Mouse (Mus musculus) testis, adult 2 months (tissue): ENCODE measurements around the gene Il25. TPM values are rescaled to one million over a fixed set of nuclear protein-coding genes. Genes with fewer than 3 reads are reported as not detected.
"Not testable (repeated sequence)": the region's sequence is repeated elsewhere in the genome, so short reads cannot be mapped to it uniquely, and the experiment has no call there.

ENCODE experiments used
- H3K27ac ChIP-seq: fragments of 200-500 bp; 2 replicates; pipeline ENCODE4 v1.5.1; 2012; ENCODE audit warnings: low read depth, low read length; ENCODE audit not compliant: control insufficient read depth, insufficient read depth
- H3K27me3 ChIP-seq: fragments of 200-500 bp; 2 replicates; pipeline ENCODE4 v1.6.1; 2012; ENCODE audit warnings: mild to moderate bottlenecking, low read length, moderate library complexity; ENCODE audit not compliant: control insufficient read depth, insufficient read depth
- H3K36me3 ChIP-seq: fragments of 200-500 bp; 2 replicates; pipeline ENCODE4 v1.6.1; 2012; ENCODE audit warnings: mild to moderate bottlenecking, low read length; ENCODE audit not compliant: control insufficient read depth, insufficient read depth
- H3K4me1 ChIP-seq: fragments of 200-500 bp; 2 replicates; pipeline ENCODE4 v1.6.1; 2012; ENCODE audit warnings: low read length; ENCODE audit not compliant: control insufficient read depth, insufficient read depth
- H3K4me3 ChIP-seq: fragments of 200-500 bp; 2 replicates; pipeline ENCODE4 v1.5.1; 2012; ENCODE audit warnings: low read depth, mild to moderate bottlenecking, low read length, moderate library complexity, mixed read lengths; ENCODE audit not compliant: control insufficient read depth
- CTCF ChIP-seq: fragments of 200-500 bp; IDR thresholded peaks from 2 replicates; pipeline ENCODE4 v1.5.1; 2012; ENCODE audit warnings: low read depth, mild to moderate bottlenecking, inconsistent platforms, low read length, moderate library complexity; ENCODE audit not compliant: control insufficient read depth, insufficient read depth, insufficient replicate concordance
- POLR2A ChIP-seq: fragments of 200-500 bp; IDR thresholded peaks from 2 replicates; pipeline ENCODE4 v1.6.1; 2012; ENCODE audit warnings: low read depth, mild to moderate bottlenecking, inconsistent platforms, low read length, moderate library complexity; ENCODE audit not compliant: control insufficient read depth
- polyA plus RNA-seq: library from polyadenylated mRNA; depleted of rRNA; stranded (reverse); fragments of >200 nt; gene quantifications from 2 replicates; pipeline ENCODE4 v1.2.3, GENCODE M21; 2012

Gene Il25
- polyA plus RNA-seq, 1 experiment, result not detected

GRCm38 (mm10) chr14:54959197-54959596, 26.7 kb downstream of the Il25 start:
- no peak for TF ChIP-seq POLR2A
- no peak for TF ChIP-seq CTCF
- Histone ChIP-seq H3K27ac (no peak overlapping the region), H3K4me1 (peaks cover 4% of the 10 kb centered on the region), H3K36me3 (no peaks in the 10 kb centered on the region), H3K4me3 (no peak overlapping the region), H3K27me3 (no peaks in the 10 kb centered on the region)

- H3K4me1 ChIP-seq, H3K36me3 ChIP-seq, H3K4me3 ChIP-seq, H3K27me3 ChIP-seq, H3K27ac ChIP-seq: not testable (repeated sequence)
Measured at GRCm38 (mm10) chr14:54959853-54960613, 27.5 kb downstream of the Il25 start.

DNA sequence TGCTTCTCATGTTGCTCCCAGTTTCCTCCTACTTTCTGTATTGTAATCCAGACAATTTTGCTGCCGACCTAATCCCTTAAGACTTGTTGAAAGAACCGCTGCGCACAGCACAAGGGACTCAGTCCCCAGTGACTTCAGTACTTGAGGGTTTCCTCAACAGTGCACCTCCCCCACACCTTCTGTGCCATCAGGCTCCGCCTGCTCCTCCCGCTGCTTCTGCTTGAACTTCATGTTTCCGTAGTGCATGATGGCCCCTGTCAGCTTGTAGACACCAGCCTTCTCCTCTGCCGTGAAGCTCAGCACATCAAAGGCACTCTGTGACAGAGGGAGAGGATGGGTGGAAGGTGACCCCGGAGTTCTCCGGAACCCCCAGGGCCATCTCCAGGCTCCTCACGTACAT, 28.3 kb downstream of the Il25 start:
- H3K4me1 ChIP-seq, result peaks cover 4% of the 10 kb centered on the region
- no peak overlapping the region for H3K4me3 ChIP-seq
- H3K27me3 ChIP-seq, result no peaks in the 10 kb centered on the region
- H3K27ac ChIP-seq, result no peak overlapping the region
- TF ChIP-seq POLR2A, result no peak
- TF ChIP-seq CTCF, result no peak
- H3K36me3 ChIP-seq, result no peaks in the 10 kb centered on the region

GRCm38 (mm10) chr14:54961487-54961886, 29.0 kb downstream of the Il25 start:
- Histone ChIP-seq H3K27me3 (no peaks in the 10 kb centered on the region), H3K4me3 (no peak overlapping the region), H3K27ac (no peak overlapping the region), H3K4me1 (peaks cover 1% of the 10 kb centered on the region), H3K36me3 (no peaks in the 10 kb centered on the region)
- TF ChIP-seq CTCF (no peak), POLR2A (no peak)

DNA sequence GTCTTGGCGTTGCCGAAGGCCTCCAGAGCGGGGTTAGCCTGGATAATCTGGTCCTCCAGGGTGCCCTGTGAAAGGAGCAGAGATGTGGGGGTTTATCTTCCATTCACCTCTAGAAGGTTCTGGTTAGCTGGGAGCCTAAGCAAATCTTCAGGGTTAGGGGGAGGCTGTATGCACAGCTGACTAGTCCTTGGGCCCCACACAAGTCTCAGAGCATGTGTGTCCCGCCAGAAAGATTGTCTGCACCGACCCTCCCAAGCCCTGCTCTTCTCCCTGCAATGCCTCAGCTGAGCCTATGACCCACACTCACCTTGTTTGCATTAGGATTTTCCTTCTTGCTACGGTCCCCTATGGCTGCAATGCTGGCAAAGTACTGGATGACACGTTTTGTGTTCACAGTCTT, 30.2 kb downstream of the Il25 start:
- Histone ChIP-seq H3K4me3 (no peak overlapping the region), H3K27me3 (no peaks in the 10 kb centered on the region), H3K27ac (no peak overlapping the region), H3K36me3 (no peaks in the 10 kb centered on the region), H3K4me1 (no peaks in the 10 kb centered on the region)
- no peak for TF ChIP-seq POLR2A
- no peak for TF ChIP-seq CTCF

DNA sequence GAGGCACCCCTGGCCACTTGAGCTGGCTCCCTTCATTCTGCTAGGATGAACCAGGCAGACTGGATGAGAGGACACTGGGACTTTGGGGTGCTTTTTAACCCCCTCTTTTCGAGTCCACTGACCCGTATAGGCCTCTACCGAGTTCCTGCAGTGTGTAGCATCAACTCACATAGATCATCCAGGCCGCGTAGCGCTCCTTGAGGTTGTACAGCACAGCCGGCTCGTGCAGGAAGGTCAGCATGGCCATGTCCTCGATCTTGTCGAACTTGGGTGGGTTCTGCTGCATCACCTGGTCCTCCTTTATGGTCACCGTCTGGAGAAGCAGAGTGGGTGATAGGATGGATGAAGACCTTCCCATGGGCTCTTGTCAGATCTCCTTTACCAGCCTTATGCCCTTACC, 31.2 kb downstream of the Il25 start:
- Histone ChIP-seq H3K27ac (no peak overlapping the region), H3K27me3 (no peaks in the 10 kb centered on the region), H3K36me3 (no peaks in the 10 kb centered on the region), H3K4me1 (no peaks in the 10 kb centered on the region), H3K4me3 (no peak overlapping the region)
- TF ChIP-seq POLR2A (no peak), CTCF (no peak)

- Histone ChIP-seq H3K4me1 (no peaks in the 10 kb centered on the region), H3K27me3 (no peaks in the 10 kb centered on the region), H3K36me3 (no peaks in the 10 kb centered on the region), H3K4me3 (no peak overlapping the region), H3K27ac (no peak overlapping the region)
- no peak for TF ChIP-seq CTCF
- TF ChIP-seq POLR2A, result no peak
Measured at GRCm38 (mm10) chr14:54965044-54965443, 32.5 kb downstream of the Il25 start.

- no peak overlapping the region for H3K4me3 ChIP-seq
- no peaks in the 10 kb centered on the region for H3K4me1 ChIP-seq
- H3K36me3 ChIP-seq, result no peaks in the 10 kb centered on the region
- TF ChIP-seq CTCF, result no peak
- TF ChIP-seq POLR2A, result no peak
- no peaks in the 10 kb centered on the region for H3K27me3 ChIP-seq
- no peak overlapping the region for H3K27ac ChIP-seq
Measured at GRCm38 (mm10) chr14:54965631-54966030, 33.1 kb downstream of the Il25 start.
